Mouse (Mus musculus) ES-E14 (cell line): Measurements from ENCODE around the gene Slc25a20. TPM values are rescaled to one million over a fixed set of nuclear protein-coding genes. Genes with fewer than 3 reads are reported as not detected.

Experiments
- DNase-seq: peaks from one replicate; pipeline ENCODE4 v3.0.0-alpha.2; 2013; ENCODE audit warnings: low read depth, low spot score
- H3K27ac ChIP-seq: 2 replicates; pipeline ENCODE4 v1.5.1; 2012; ENCODE audit warnings: low read depth, mild to moderate bottlenecking, low read length, moderate library complexity, mixed read lengths; ENCODE audit not compliant: poor library complexity, insufficient read depth, severe bottlenecking
- H3K36me3 ChIP-seq: 2 replicates; pipeline ENCODE4 v1.6.1; 2012; ENCODE audit warnings: mild to moderate bottlenecking, low read length, moderate library complexity, mixed read lengths; ENCODE audit not compliant: control insufficient read depth, poor library complexity, insufficient read depth, severe bottlenecking
- H3K4me1 ChIP-seq, 2 experiments: fragments of 150-350 bp in 1 of 2; sonication (generic) in 1 of 2; 2 replicates each; pipeline ENCODE4 v1.6.1; 2012; ENCODE audit warnings: low read length in 2 of 2, mild to moderate bottlenecking in 1 of 2, mixed read lengths in 1 of 2; ENCODE audit not compliant: control insufficient read depth in 2 of 2, insufficient read depth in 2 of 2, poor library complexity in 1 of 2
- H3K4me3 ChIP-seq, 2 experiments: fragments of 150-350 bp in 1 of 2; sonication (generic) in 1 of 2; 2 replicates each; pipeline ENCODE4 v1.5.1; 2012; ENCODE audit warnings: low read length in 2 of 2, low read depth in 1 of 2, mild to moderate bottlenecking in 1 of 2, mixed read lengths in 1 of 2; ENCODE audit not compliant: insufficient read depth in 1 of 2, poor library complexity in 1 of 2, severe bottlenecking in 1 of 2
- H3K9ac ChIP-seq: 2 replicates; pipeline ENCODE4 v1.6.1; 2012; ENCODE audit warnings: low read depth, mild to moderate bottlenecking, low read length, mixed read lengths; ENCODE audit not compliant: poor library complexity, insufficient read depth, severe bottlenecking
- H3K9me3 ChIP-seq: fragments of 150-350 bp; sonication (generic); 2 replicates; pipeline ENCODE4 v1.6.1; 2012; ENCODE audit warnings: low read depth, mild to moderate bottlenecking, low read length; ENCODE audit not compliant: control insufficient read depth, insufficient read depth
- CHD2 ChIP-seq: IDR thresholded peaks from 2 replicates; pipeline ENCODE4 v1.6.1; 2014; ENCODE audit warnings: mild to moderate bottlenecking, low read depth, low read length, inconsistent platforms
- HCFC1 ChIP-seq: IDR thresholded peaks from 2 replicates; pipeline ENCODE4 v1.6.1; 2012; ENCODE audit warnings: low read length, inconsistent platforms, borderline replicate concordance; ENCODE audit not compliant: insufficient read depth
- MAFK ChIP-seq: IDR thresholded peaks from 2 replicates; pipeline ENCODE4 v1.6.1; 2014; ENCODE audit warnings: mild to moderate bottlenecking, low read depth, low read length, inconsistent platforms; ENCODE audit not compliant: insufficient read depth
- ZC3H11A ChIP-seq: IDR thresholded peaks from 2 replicates; pipeline ENCODE4 v1.6.1; 2012; ENCODE audit warnings: low read depth, mild to moderate bottlenecking, inconsistent platforms, low read length, borderline replicate concordance
- ZNF384 ChIP-seq: IDR thresholded peaks from 2 replicates; pipeline ENCODE4 v1.6.1; 2012; ENCODE audit warnings: low read depth, low read length, inconsistent platforms
- in situ Hi-C, 2 experiments: fragments of 600-800 bp; cut with MboI; formaldehyde crosslinking; loops; one replicate each; pipeline ENCODE4 v1.15.1; 2025; ENCODE audit warnings: low sequenced_read_pairs in 2 of 2, inconsistent platforms in 1 of 2; ENCODE audit not compliant: unreplicated experiment in 2 of 2
- total RNA-seq: library from RNA; depleted of rRNA; stranded (reverse); fragments of 300-350 nt; gene quantifications from 2 replicates; pipeline ENCODE4 v1.2.3, GENCODE M21; 2012; rRNA removed

Gene Slc25a20
- total RNA-seq, 1 experiment: 59.4 TPM

GRCm38 (mm10) chr9:108732462-108732861 is 70.6 kb downstream of the Slc25a20 start:
- no peak overlapping the region for H3K4me3 ChIP-seq
- no peak overlapping the region for H3K9ac ChIP-seq
- in situ Hi-C loops: no loop called here
- no peaks in the 10 kb centered on the region for H3K4me1 ChIP-seq
- DNase-seq: no peak
- no peaks in the 10 kb centered on the region; the same call in 1 of the 2 replicates for H3K36me3 ChIP-seq
- H3K9me3 ChIP-seq: no peaks in the 10 kb centered on the region
- TF ChIP-seq HCFC1 (no peak), ZC3H11A (no peak), CHD2 (no peak), MAFK (no peak), ZNF384 (no peak)
- no peak overlapping the region for H3K27ac ChIP-seq

Other genes starting within 250 kb of the Slc25a20 start
- gene Ccdc36, start 233.6 kb upstream of the Slc25a20 start, total RNA-seq: 1.4 and 1.7 TPM in 2 replicates
- not detected in 2 replicates for gene BC048562, start 225.6 kb upstream of the Slc25a20 start, total RNA-seq
- 16.7 and 18.6 TPM in 2 replicates for gene Ccdc71, start 201.6 kb upstream of the Slc25a20 start, total RNA-seq
- 6.6 and 6.7 TPM in 2 replicates for gene Klhdc8b, start 200.5 kb upstream of the Slc25a20 start, total RNA-seq
- gene Lamb2, start 182.4 kb upstream of the Slc25a20 start, total RNA-seq: 50.6 and 54.5 TPM in 2 replicates
- gene Usp19, start 171.5 kb upstream of the Slc25a20 start, total RNA-seq: 92.1 and 126 TPM in 2 replicates
- 393 and 450 TPM in 2 replicates for gene Qars, start 154.4 kb upstream of the Slc25a20 start, total RNA-seq
- 145 and 152 TPM in 2 replicates for gene Qrich1, start 145.3 kb upstream of the Slc25a20 start, total RNA-seq
- gene Impdh2, start 101.8 kb upstream of the Slc25a20 start, total RNA-seq: 344 and 404 TPM in 2 replicates
- gene Ndufaf3, start 94.7 kb upstream of the Slc25a20 start, total RNA-seq: 36.6 and 57.3 TPM in 2 replicates
- 112 and 209 TPM in 2 replicates for gene Dalrd3, start 92.2 kb upstream of the Slc25a20 start, total RNA-seq
- 56.9 and 78.8 TPM in 2 replicates for gene Wdr6, start 83.3 kb upstream of the Slc25a20 start, total RNA-seq
- gene P4htm, start 64.4 kb upstream of the Slc25a20 start, total RNA-seq: 13.7 and 18.1 TPM in 2 replicates
- gene Arih2, start 12.7 kb upstream of the Slc25a20 start, total RNA-seq: 98.7 and 128 TPM in 2 replicates
- 12.0 and 18.2 TPM in 2 replicates for gene Prkar2a, start 27.2 kb downstream of the Slc25a20 start, total RNA-seq
- gene Ip6k2, start 121.7 kb downstream of the Slc25a20 start, total RNA-seq: 23.0 and 24.4 TPM in 2 replicates
- gene Nckipsd, start 146.3 kb downstream of the Slc25a20 start, total RNA-seq: 17.4 and 20.2 TPM in 2 replicates
- 4.3 and 14.6 TPM in 2 replicates for gene Celsr3, start 164.2 kb downstream of the Slc25a20 start, total RNA-seq
- gene Slc26a6, start 191.2 kb downstream of the Slc25a20 start, total RNA-seq: 15.1 and 19.8 TPM in 2 replicates